Mouse (Mus musculus): Measurements from ENCODE around the gene Abcg5.

Abcg5 gene

GRCm38 (mm10) chr17:84685286-84685685 lies 2.5 kb upstream of the Abcg5 start:
- no peak for DNase-seq (ENCODE audit: extremely low spot score)

DNA sequence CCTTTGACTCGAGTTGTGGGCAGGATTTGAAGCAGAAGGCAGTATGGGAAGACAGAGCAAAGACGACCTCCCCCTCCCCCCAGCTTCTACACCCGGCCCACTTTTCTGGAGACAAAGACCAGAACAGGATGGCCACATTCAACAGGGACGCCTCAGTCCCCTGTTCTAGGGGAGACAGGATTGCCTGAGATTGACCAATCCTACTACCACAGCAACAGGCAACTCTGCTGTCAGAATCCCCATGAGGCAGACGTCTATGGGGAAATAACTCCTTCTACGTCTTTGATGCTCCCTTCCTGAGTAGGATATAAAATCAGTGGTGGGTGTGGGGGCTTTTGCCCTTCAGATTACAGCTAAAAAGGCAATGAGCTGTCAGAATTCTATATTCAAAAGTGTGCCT lies 1.5 kb upstream of the Abcg5 start:
- no peak for DNase-seq (ENCODE audit: extremely low spot score)

DNA sequence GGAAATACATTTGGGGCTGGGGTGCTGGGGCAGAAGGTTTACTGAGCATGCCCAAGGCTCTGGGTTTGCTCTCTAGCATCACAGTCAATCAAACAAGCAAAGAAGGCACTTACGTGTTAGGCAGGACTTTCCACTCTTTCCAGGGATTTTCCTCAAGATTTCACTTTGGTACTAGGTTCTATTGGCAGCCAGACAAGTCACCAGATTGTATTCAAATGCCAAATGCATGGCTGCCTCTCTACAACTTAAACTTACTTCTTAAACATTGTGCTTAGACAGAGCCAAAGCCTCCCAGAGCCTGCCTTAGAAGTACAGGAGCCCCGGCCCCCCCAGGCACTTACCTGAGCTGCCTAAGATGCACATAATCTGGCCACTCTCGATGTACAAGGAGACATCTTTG lies 1.1 kb downstream of the Abcg5 start:
- no peak for DNase-seq (ENCODE audit: extremely low spot score)

GRCm38 (mm10) chr17:84677595-84677994 lies 5.2 kb downstream of the Abcg5 start:
- no peak for DNase-seq (ENCODE audit: extremely low spot score)

GRCm38 (mm10) chr17:84675951-84676366 lies 6.9 kb downstream of the Abcg5 start, which contains the start of gene Abcg8:
Gene Abcg8, plus strand, starts transcription at chr17:84676302.
- DNase-seq (ENCODE audit: extremely low spot score): peak; percentile 70

DNA sequence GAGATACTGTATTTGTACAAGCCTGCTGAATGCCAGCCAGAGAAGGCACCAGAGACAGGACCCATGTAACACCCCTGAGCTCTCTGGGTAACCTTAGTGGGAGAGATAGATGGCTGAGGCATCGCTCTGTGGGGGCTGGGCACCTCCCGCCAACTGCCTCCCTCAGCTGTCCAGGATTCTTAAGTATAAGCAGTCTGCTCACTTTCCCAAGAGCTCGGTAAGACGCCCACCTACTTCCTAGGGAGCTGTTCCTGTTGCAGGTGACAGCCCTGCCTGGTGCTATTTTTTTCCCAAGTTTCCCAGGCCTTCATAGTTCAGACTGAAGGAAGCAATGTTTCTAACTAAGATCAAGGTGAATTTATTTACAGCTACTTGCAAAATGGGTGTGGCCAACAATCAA lies 7.6 kb downstream of the Abcg5 start:
- DNase-seq (ENCODE audit: extremely low spot score): no peak

GRCm38 (mm10) chr17:84674048-84674447 lies 8.8 kb downstream of the Abcg5 start:
- DNase-seq (ENCODE audit: extremely low spot score): no peak

GRCm38 (mm10) chr17:84672376-84673369 lies 10.1 kb downstream of the Abcg5 start:
- DNase-seq (ENCODE audit: extremely low spot score): no peak

- no peak for DNase-seq (ENCODE audit: extremely low spot score)
These were observed 15.0 kb downstream of the Abcg5 start for GRCm38 (mm10) chr17:84667848-84668247.

DNA sequence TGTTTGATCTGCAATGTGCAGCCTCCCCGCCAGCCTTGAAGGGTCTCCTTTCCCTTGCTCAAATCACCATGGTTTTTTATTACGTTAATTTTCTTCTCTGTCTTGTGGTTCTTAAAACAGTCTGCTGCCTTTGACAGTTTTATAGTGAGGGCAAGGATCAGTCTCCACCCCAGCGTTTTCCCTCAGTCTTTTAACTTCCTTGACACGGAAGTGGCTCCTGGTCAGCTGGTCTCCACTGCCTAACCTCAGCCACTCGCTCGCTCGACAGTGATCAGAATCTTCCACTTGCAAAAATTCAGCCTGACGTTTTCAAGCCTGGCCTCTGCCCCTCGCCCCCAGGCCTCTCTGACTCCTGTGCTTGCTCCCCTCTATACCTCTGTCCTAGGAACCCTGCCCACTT lies 17.1 kb downstream of the Abcg5 start:
- peak; percentile 20 for DNase-seq (ENCODE audit: extremely low spot score)

DNA sequence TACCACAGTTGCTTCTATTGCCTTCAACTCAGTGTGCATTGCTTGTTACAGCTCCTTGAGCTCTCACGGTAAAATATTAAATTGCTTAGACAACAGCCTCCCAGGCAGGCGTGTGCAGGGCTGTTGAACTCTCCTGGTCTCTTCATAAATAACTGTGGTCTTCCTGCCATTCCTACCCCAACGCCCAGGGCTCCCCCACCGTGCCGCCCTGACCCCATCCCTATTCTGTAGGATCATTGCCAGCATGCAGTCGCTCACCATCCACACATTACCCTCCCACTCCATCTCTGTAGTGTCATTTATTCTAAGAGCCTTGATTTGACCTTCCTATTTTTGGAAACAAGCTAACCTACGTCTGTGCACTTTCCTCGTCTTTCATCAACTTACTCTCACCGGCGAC lies 17.8 kb downstream of the Abcg5 start:
- no peak for DNase-seq (ENCODE audit: extremely low spot score)

DNA sequence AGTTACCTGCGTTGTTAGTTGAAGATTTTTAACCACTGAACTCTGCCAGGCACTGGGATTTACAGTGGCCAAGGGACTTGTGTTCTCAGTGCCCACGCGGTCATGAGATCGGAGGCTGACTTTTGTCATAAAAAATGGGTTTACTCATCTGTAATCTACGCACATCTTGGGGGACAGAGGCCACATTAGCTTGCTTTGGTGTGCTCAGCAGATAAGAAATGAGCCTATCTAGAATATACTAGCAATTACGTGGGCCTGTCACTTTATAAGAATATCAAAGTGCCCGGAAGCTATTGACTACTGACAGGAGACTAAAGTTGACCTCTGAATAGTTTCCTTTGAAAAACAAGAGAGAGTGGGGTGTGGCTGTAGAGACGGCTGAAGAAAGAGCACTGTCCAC lies 23.9 kb downstream of the Abcg5 start:
- no peak for DNase-seq (ENCODE audit: extremely low spot score)

DNA sequence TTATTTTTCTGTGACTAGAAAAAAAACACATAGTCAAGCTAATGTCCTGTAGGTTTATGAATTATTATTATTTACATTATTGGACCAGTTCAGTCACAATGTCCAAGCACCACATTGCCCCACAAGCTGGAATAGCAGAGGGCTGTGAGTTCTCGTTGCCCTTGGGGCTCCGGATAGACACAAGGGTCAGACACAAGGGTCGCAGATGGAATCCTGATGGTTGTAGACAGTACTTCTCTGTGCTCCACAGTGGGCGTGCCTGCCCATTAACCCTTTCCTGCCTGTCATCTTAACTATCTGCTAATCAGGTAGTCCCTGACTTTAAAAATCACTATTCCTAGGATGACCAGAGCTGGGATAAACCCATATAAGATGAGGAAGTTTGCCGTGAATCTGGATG lies 24.6 kb downstream of the Abcg5 start:
- peak; percentile 54 for DNase-seq (ENCODE audit: extremely low spot score)

DNA sequence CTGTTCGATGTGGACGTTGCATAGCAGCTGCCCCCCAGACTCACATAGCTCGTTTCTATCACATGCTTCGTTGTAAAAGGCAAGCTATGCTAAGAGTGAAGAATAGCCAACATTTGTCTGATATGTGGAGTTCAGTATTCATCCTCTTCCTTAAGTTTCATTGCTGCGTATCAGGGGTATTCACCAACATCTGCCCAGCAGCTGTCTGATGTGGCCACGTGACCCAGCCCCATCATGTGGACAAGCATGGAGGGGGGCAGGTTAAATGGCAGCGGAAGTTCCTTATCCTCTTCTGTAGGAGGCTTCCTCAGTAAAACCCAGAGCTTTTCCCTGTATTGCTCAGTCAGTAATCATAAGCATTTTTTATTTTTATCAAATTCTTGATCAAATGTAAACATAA lies 25.0 kb downstream of the Abcg5 start:
- no peak for DNase-seq (ENCODE audit: extremely low spot score)

DNA sequence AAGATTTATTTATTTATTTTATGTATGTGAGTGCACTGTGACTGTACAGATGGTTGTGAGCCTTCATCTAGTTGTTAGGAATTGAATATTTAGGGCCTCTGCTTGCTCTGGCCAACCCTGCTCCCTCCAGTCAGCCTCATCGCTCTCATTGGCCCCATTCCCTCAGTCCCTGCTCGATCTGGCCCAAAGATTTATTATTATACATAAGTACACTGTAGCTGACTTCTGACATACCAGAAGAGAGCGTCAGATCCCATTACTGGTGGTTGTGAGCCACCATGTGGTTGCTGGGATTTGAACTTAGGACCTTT lies 25.4 kb downstream of the Abcg5 start:
- no peak for DNase-seq (ENCODE audit: extremely low spot score)

- DNase-seq (ENCODE audit: extremely low spot score): no peak
These were observed 26.0 kb downstream of the Abcg5 start for GRCm38 (mm10) chr17:84656653-84657421.

- DNase-seq (ENCODE audit: extremely low spot score): no peak
These were observed 26.6 kb downstream of the Abcg5 start for GRCm38 (mm10) chr17:84656205-84656604.

- DNase-seq (ENCODE audit: extremely low spot score): no peak
These were observed 29.3 kb downstream of the Abcg5 start for GRCm38 (mm10) chr17:84653544-84653943.

DNA sequence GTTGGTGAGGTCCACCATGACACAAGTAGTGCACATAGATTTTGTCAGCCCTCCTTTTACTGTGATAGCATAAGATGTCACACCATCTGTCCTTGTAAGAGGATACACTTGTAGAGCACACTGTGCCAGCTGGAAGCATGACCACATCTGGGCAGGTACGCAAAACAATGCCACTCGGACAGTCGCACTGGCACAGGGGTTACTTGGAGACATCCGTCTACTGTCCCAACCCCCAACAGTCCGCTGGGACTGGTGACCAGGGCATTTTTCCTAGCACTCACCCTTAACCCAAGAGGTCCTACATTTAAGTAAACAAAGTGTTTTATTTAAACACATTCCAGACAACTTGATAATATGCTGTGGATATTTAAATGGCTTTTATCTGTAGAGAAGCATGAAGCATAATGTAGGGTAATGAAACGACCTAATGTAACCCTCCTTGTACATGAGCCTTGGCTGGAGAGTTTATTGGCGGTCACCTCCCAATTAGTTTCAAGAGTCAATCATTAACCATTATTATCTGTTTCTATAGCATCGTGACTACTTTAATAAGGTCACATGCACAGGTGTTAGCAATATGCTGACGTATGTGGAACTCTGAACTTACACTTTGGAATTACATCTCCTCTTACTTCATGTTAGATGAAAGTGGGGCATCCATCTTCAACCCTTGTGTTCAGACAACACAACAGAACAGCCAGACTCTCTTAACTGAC lies 32.4 kb downstream of the Abcg5 start:
- no peak for DNase-seq (ENCODE audit: extremely low spot score)

DNA sequence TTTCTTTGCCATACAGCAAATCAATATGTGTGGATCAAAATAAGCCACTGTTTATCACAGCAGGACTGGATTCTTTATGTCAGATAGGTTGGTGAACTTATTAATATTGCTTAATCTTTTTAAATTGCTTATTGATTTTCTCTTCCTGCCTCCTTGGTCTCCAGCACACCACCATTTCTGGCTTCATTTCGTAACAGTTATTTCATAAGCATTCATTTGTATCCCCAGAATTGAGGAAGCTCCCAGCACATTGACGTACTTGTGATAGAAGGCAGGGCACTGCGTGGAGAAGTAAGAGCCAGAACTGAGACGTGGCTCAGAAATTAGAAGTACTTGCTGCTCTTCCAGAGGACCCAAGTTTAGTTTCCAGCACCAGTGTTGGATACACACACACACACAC lies 35.2 kb downstream of the Abcg5 start:
- no peak for DNase-seq (ENCODE audit: extremely low spot score)

- no peak for DNase-seq (ENCODE audit: extremely low spot score)
These were observed 36.3 kb downstream of the Abcg5 start for GRCm38 (mm10) chr17:84646477-84646876.

- peak; percentile 32 for DNase-seq (ENCODE audit: extremely low spot score)
These were observed 36.9 kb downstream of the Abcg5 start for GRCm38 (mm10) chr17:84645894-84646293.
